In the genomic region with DNA sequence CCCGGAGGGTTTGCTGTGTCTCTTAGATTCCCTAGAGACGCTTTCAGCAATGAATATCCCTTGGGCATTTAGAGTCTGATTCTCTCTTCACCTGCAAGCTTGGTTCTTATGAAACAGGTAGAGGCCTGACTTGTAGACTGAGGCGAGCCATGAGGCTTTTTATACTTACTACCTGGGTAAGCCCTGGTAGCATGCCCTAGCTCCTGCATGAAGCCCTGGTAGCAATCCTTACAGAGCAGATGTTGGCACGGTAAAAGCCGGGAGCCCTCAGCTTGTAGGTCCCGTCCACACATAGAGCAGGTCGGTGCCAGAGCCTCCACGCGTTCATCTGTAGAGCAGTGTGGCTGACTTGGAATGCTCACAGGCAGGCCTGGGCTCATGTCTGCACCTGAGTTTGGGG, we compare ENCODE assay signal across 18 mouse cellular contexts. TPM values are rescaled to one million over a fixed set of nuclear protein-coding genes. Genes with fewer than 3 reads are reported as not detected.
DNase-seq lines count a peak whose midpoint lies in the region; ATAC-seq lines count a peak whose summit lies in the region.
"Had no signal": no experiment of that assay in that cellular context is flagged by ENCODE, and none has a peak within 500 bp of the region (broad histone marks: within the 10 kb centered on the region; RNA-seq: fewer than 3 reads in every experiment).

No protein-coding gene starts in this region.

- 29% methylated on average over 9 of the region's 9 CpGs for WGBS in embryonic facial prominence, embryonic 15.5 days
- 41% methylated on average over 9 of the region's 9 CpGs for WGBS in hindbrain, embryonic 16.5 days
- 28% methylated on average over 9 of the region's 9 CpGs for WGBS in midbrain, embryonic 14.5 days

- H3K4me3 ChIP-seq in embryonic facial prominence, embryonic 15.5 days (replicated peaks), result no peak overlapping the region
- H3K4me3 ChIP-seq in hindbrain, embryonic 16.5 days (ENCODE audit: low read length), result no peak overlapping the region
- H3K4me3 ChIP-seq in midbrain, embryonic 14.5 days (replicated peaks; ENCODE audit: low read depth, low read length), result no peak overlapping the region
- H3K4me3 ChIP-seq: erythroblast, embryonic 14.5 days; layer of hippocampus, adult 2 months had no signal

- no peak overlapping the region for H3K27ac ChIP-seq in embryonic facial prominence, embryonic 15.5 days (replicated peaks)
- no peak overlapping the region for H3K27ac ChIP-seq in hindbrain, embryonic 16.5 days (ENCODE audit: low read depth, low read length)
- 0 out of 2 replicates have a peak overlapping the region, but pooled peaks have one; percentile 20 for H3K27ac ChIP-seq in midbrain, embryonic 14.5 days (replicated peaks; ENCODE audit: low read depth, low read length)
- H3K27ac ChIP-seq: layer of hippocampus, adult 2 months had no signal

- 0 out of 2 replicates have a peak, but pooled peaks cover 4% of the 10 kb centered on the region for H3K4me1 ChIP-seq in embryonic facial prominence, embryonic 15.5 days
- H3K4me1 ChIP-seq in hindbrain, embryonic 16.5 days (ENCODE audit: control insufficient read depth, insufficient read depth, low read depth, low read length), result peaks cover 3% of the 10 kb centered on the region; the same call in 1 of the 2 replicates
- peaks cover 10% of the 10 kb centered on the region for H3K4me1 ChIP-seq in midbrain, embryonic 14.5 days (ENCODE audit: control insufficient read depth, insufficient read depth, low read length)

- no peak overlapping the region for H3K4me2 ChIP-seq in embryonic facial prominence, embryonic 15.5 days (replicated peaks)
- H3K4me2 ChIP-seq in hindbrain, embryonic 16.5 days (ENCODE audit: low read length), result no peak overlapping the region
- H3K4me2 ChIP-seq in midbrain, embryonic 14.5 days (ENCODE audit: low read length), result no peak overlapping the region; the same call in 1 of the 2 replicates

- H3K9ac ChIP-seq in embryonic facial prominence, embryonic 15.5 days, result no peak overlapping the region
- no peak overlapping the region for H3K9ac ChIP-seq in hindbrain, embryonic 16.5 days (ENCODE audit: low read depth, low read length)
- H3K9ac ChIP-seq in midbrain, embryonic 14.5 days (replicated peaks; ENCODE audit: low read length), result no peak overlapping the region

- no peaks in the 10 kb centered on the region for H3K9me3 ChIP-seq in embryonic facial prominence, embryonic 15.5 days (replicated peaks)
- H3K9me3 ChIP-seq in hindbrain, embryonic 16.5 days (ENCODE audit: control insufficient read depth, low read length), result no peaks in the 10 kb centered on the region
- H3K9me3 ChIP-seq in midbrain, embryonic 14.5 days (ENCODE audit: control insufficient read depth, low read length), result no peaks in the 10 kb centered on the region

- 0 out of 2 replicates have a peak, but pooled peaks have one; percentile 29 for ATAC-seq in embryonic facial prominence, embryonic 15.5 days (ENCODE audit: insufficient number of reproducible peaks, low FRiP score, low TSS enrichment, low read depth)
- 0 out of 2 replicates have a peak, but pooled peaks have one; percentile 27 for ATAC-seq in hindbrain, embryonic 16.5 days
- ATAC-seq in midbrain, embryonic 14.5 days (ENCODE audit: low FRiP score, low TSS enrichment), result no peak
- no peak for ATAC-seq in granulocyte monocyte progenitor cell, adult 5-6 weeks (replicated peaks; ENCODE audit: poor library complexity, severe bottlenecking)
- ATAC-seq: CD4-positive, CD25-positive, alpha-beta regulatory T cell, adult 4 months; inflammation-experienced regulatory T-cells, adult 6 months had no signal

- no peaks in the 10 kb centered on the region for H3K36me3 ChIP-seq in embryonic facial prominence, embryonic 15.5 days
- no peaks in the 10 kb centered on the region for H3K36me3 ChIP-seq in hindbrain, embryonic 16.5 days (ENCODE audit: control insufficient read depth, insufficient read depth, low read length)
- H3K36me3 ChIP-seq in midbrain, embryonic 14.5 days (ENCODE audit: control insufficient read depth, insufficient read depth, low read length), result no peaks in the 10 kb centered on the region

- H3K27me3 ChIP-seq in embryonic facial prominence, embryonic 15.5 days, result no peaks in the 10 kb centered on the region
- H3K27me3 ChIP-seq in hindbrain, embryonic 16.5 days (replicated peaks; ENCODE audit: control insufficient read depth, insufficient read depth, low read length), result no peaks in the 10 kb centered on the region
- no peaks in the 10 kb centered on the region for H3K27me3 ChIP-seq in midbrain, embryonic 14.5 days (ENCODE audit: control insufficient read depth, insufficient read depth, low read length)

- DNase-seq in ZHBTc4 (ENCODE audit: low read depth, low spot score), result peak; percentile 44
- no peak for DNase-seq in midbrain, embryonic 14.5 days
- DNase-seq in kidney, adult 8-10 months, result no peak
- DNase-seq in thymus, postnatal 25 days, result no peak
- DNase-seq: adrenal gland, postnatal 25 days; cerebellum, adult 9-11 months; liver; lung, adult 18-20 months; lung, postnatal 4 days; right cerebral cortex, adult 18-20 months had no signal

RNA-seq across cellular contexts. Expression of gene Trim66, which starts 0.4 kb away (rescaled TPM):
- 3.9 and 5.6 TPM in 2 replicates for polyA plus RNA-seq in embryonic facial prominence, embryonic 15.5 days (2015; fragmentation: Nextera tagmentation; extraction: Ambion mirVana)
- 0.91 and 1.4 TPM in 2 replicates for polyA plus RNA-seq in hindbrain, embryonic 16.5 days (2015; fragmentation: Nextera tagmentation; extraction: Ambion mirVana)
- polyA plus RNA-seq in midbrain, embryonic 14.5 days (2014; fragmentation: Nextera tagmentation; extraction: Ambion mirVana), result 0.75 and 1.3 TPM in 2 replicates
- 0.11 TPM in 1 of 2 replicates, not detected in the other for total RNA-seq in granulocyte monocyte progenitor cell, adult 5-6 weeks (2014; fragmentation: Nextera tagmentation)
- 0.09 TPM in 1 of 2 replicates, not detected in the other for total RNA-seq in granulocyte monocyte progenitor cell, adult 5-6 weeks (2017)
- polyA plus RNA-seq: CD4-positive, CD25-positive, alpha-beta regulatory T cell, adult 4 months; erythroblast, embryonic 14.5 days; inflammation-experienced regulatory T-cells, adult 6 months; kidney, embryonic 14.5 days had no signal

RNA-seq across cellular contexts. Expression of gene Rpl27a, which starts 11.4 kb away (rescaled TPM):
- 140 and 145 TPM in 2 replicates for polyA plus RNA-seq in embryonic facial prominence, embryonic 15.5 days (2015; fragmentation: Nextera tagmentation; extraction: Ambion mirVana)
- polyA plus RNA-seq in hindbrain, embryonic 16.5 days (2015; fragmentation: Nextera tagmentation; extraction: Ambion mirVana), result 76.0 and 80.8 TPM in 2 replicates
- 87.5 and 90.8 TPM in 2 replicates for polyA plus RNA-seq in midbrain, embryonic 14.5 days (2014; fragmentation: Nextera tagmentation; extraction: Ambion mirVana)
- total RNA-seq in granulocyte monocyte progenitor cell, adult 5-6 weeks (2014; fragmentation: Nextera tagmentation), result 686 and 801 TPM in 2 replicates
- 939 and 1,342 TPM in 2 replicates for total RNA-seq in granulocyte monocyte progenitor cell, adult 5-6 weeks (2017)

Comparison
In these comparisons a context has a peak if more than half of its experiments do, and no peak if none do; other contexts are left out.
1. ATAC-seq: peak in embryonic facial prominence, embryonic 15.5 days (single experiment) and hindbrain, embryonic 16.5 days (single experiment); none in midbrain, embryonic 14.5 days (single experiment) and granulocyte monocyte progenitor cell, adult 5-6 weeks (single experiment).